Mouse (Mus musculus): ENCODE data around the gene Aspm. TPM values are rescaled to one million over a fixed set of nuclear protein-coding genes. Genes with fewer than 3 reads are reported as not detected.
"Not testable (repeated sequence)": the region's sequence is repeated elsewhere in the genome, so short reads cannot be mapped to it uniquely, and the experiment has no call there.

The Aspm gene
- under 1 TPM; 0.64 to 0.88 TPM for total RNA-seq (2021)
- long read RNA-seq, experiment 1, result 0 reads
- long read RNA-seq, experiment 2, result 0 reads

- peak; percentile 79 to 90 for DNase-seq (ENCODE audit: low spot score in 2 of 2)
- H3K27ac ChIP-seq, result no peak within 1 kb of the TSS
- H3K4me3 ChIP-seq, result peak within 1 kb of the TSS; percentile 80
- no peak for TF ChIP-seq CTCF (conservative IDR thresholded peaks at IDR 0.05)
Measured at GRCm38 (mm10) chr1:139454340-139455225, at the start of gene Aspm. Gene Aspm, plus strand, starts transcription at chr1:139454772.

GRCm38 (mm10) chr1:139405766-139406165 lies 48.8 kb upstream of the Aspm start:
- Histone ChIP-seq H3K27ac (no peak overlapping the region), H3K4me3 (no peak overlapping the region)
- TF ChIP-seq CTCF (conservative IDR thresholded peaks at IDR 0.05), result peak; percentile 61
- DNase-seq (ENCODE audit: low spot score in 2 of 2), result no peak

- peak; percentile 31 for TF ChIP-seq CTCF (conservative IDR thresholded peaks at IDR 0.05)
- Histone ChIP-seq H3K27ac (no peak overlapping the region), H3K4me3 (no peak overlapping the region)
- DNase-seq (ENCODE audit: low spot score in 2 of 2), result no peak
Measured at GRCm38 (mm10) chr1:139407701-139408100, 46.9 kb upstream of the Aspm start.

GRCm38 (mm10) chr1:139412365-139412764 lies 42.2 kb upstream of the Aspm start:
- H3K4me3 ChIP-seq; DNase-seq (ENCODE audit: low spot score in 2 of 2); H3K27ac ChIP-seq: not testable (repeated sequence)

- no peak for DNase-seq (ENCODE audit: low spot score in 2 of 2)
- H3K4me3 ChIP-seq, result no peak overlapping the region
- no peak for TF ChIP-seq CTCF (conservative IDR thresholded peaks at IDR 0.05)
- no peak overlapping the region for H3K27ac ChIP-seq
Measured at GRCm38 (mm10) chr1:139413465-139413864, 41.1 kb upstream of the Aspm start.

GRCm38 (mm10) chr1:139421521-139421874 lies 33.1 kb upstream of the Aspm start:
- DNase-seq (ENCODE audit: low spot score in 2 of 2), result no peak
- Histone ChIP-seq H3K27ac (peak overlapping the region; percentile 95), H3K4me3 (peak overlapping the region; percentile 91)
- TF ChIP-seq CTCF (conservative IDR thresholded peaks at IDR 0.05), result no peak

DNA sequence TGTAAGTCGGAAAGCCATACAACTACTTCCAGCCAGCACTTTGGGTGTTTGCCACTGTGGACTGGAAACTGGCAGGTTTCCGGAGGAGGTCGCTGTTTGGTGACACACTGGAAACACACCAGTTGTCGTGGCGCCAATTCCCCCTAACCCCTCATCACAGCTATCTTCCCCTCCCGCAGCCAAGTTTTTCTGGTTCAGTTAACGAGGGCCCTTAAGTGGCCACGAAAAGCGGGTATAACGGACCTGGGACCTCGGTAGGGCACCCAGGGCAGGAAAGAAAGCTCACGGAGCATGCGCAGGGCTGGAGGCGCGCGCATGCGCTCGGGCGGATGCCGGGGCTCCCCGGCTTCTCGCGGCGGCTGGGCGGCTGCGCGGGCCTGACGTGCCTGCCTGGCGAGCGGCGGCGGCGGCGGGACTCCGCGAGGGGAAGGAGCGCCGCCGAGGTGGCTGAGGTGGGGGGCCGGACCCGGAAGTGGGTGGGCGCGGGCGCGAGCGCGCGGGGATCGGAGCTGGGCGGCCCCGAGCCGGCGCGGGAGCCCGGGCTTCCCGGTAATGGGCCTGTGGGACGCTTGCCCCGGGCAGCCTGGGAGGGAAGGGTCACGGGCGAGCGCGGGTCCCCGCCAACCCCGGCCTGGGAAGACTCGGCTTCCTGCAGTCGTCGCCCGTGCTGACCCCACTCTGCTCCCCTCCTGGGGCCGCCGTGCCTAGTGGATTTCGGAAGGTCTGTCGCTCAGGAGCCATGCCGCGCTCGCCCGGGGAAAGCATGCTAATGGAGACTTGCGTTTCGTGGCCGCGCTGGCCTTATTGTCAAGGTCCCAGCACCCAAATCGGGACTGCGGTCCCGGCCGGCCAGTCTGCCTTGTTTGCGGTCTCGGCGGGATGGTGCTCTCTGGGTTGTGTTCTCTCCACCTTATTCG lies 32.4 kb upstream of the Aspm start, which contains the start of gene Zbtb41:
Gene Zbtb41, plus strand, starts transcription at position 414 of the 917 bp plus-strand sequence.
- peak within 1 kb of the TSS; percentile 91 for H3K4me3 ChIP-seq
- TF ChIP-seq CTCF (conservative IDR thresholded peaks at IDR 0.05), result peak; percentile 75
- H3K27ac ChIP-seq, result peak within 1 kb of the TSS; percentile 95
- DNase-seq (ENCODE audit: low spot score in 2 of 2), result peak; percentile 84 to 86

- DNase-seq (ENCODE audit: low spot score in 2 of 2), result no peak
- TF ChIP-seq CTCF (conservative IDR thresholded peaks at IDR 0.05), result no peak
- H3K27ac ChIP-seq, result peak overlapping the region; percentile 95
- H3K4me3 ChIP-seq, result peak overlapping the region; percentile 91
Measured at GRCm38 (mm10) chr1:139422941-139423340, 31.6 kb upstream of the Aspm start.

GRCm38 (mm10) chr1:139423931-139424330 lies 30.6 kb upstream of the Aspm start:
- 0 out of 2 replicates have a peak overlapping the region, but pooled peaks have one; percentile 95 for H3K27ac ChIP-seq
- TF ChIP-seq CTCF (conservative IDR thresholded peaks at IDR 0.05), result no peak
- DNase-seq (ENCODE audit: low spot score in 2 of 2), result no peak
- peak overlapping the region; percentile 91 for H3K4me3 ChIP-seq

GRCm38 (mm10) chr1:139425006-139425405 lies 29.6 kb upstream of the Aspm start:
- peak overlapping the region; percentile 91 for H3K4me3 ChIP-seq
- H3K27ac ChIP-seq, result no peak overlapping the region
- no peak for TF ChIP-seq CTCF (conservative IDR thresholded peaks at IDR 0.05)
- no peak for DNase-seq (ENCODE audit: low spot score in 2 of 2)

DNA sequence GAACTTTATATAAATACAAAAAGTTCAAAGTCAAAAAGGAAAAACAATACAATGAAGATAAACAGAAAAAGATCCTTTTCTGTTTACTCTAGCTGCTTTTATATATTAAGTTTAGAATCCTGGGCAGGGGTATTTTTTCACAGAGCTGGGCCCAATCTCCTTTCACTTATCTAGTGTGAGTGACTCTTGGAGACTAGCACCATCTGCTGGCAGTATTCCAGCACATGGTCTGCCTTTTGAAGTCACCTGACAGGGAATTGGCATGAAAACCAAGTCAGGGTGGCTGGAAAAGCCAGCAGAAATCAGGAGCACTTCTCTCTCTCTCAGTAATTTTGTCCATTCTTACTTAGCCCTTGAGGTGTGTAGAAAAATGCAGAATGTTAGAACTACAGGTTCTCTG lies 16.2 kb upstream of the Aspm start:
- no peak overlapping the region for H3K27ac ChIP-seq
- no peak for DNase-seq (ENCODE audit: low spot score in 2 of 2)
- TF ChIP-seq CTCF (conservative IDR thresholded peaks at IDR 0.05), result peak; percentile 39; the same call in 1 of the 2 replicates
- H3K4me3 ChIP-seq, result no peak overlapping the region

DNA sequence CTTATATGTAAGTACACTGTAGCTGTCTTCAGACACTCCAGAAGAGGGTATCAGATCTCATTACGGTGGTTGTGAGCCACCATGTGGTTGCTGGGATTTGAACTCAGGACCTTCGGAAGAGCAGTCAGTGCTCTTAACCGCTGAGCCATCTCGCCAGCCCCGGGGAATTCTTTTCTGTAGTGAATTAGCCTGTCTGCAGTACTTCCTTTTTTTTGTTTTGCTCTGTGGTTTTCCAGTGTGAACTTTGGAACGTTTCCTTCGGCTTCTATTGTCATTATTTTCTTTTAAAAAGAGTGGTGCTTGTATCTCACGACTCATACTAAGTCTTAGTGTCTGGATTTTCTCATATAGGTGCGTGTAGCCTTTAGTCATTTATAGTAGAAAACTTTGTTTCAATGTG lies 11.5 kb upstream of the Aspm start:
- not testable (repeated sequence) for H3K4me3 ChIP-seq; H3K27ac ChIP-seq; DNase-seq (ENCODE audit: low spot score in 2 of 2)
